Mouse (Mus musculus) cerebellum, adult 2 months (tissue): ENCODE results near the gene Itpr1. TPM values are rescaled to one million over a fixed set of nuclear protein-coding genes. Genes with fewer than 3 reads are reported as not detected.
A peak's percentile ranks its signal among the peaks of the same experiment; 100 is the strongest.

ENCODE experiments used
- DNase-seq, 2 experiments: peaks; one replicate each; pipeline ENCODE4 v3.0.0; 2021
- H3K27ac ChIP-seq: fragments of 200-500 bp; 2 replicates; pipeline ENCODE4 v1.5.1; 2012; ENCODE audit warnings: low read length, control low read depth, inconsistent platforms; ENCODE audit not compliant: insufficient read depth
- H3K27me3 ChIP-seq: fragments of 200-500 bp; 2 replicates; pipeline ENCODE4 v1.6.1; 2012; ENCODE audit warnings: inconsistent platforms, mild to moderate bottlenecking, low read length, moderate library complexity; ENCODE audit not compliant: control insufficient read depth, insufficient read depth
- H3K4me1 ChIP-seq: fragments of 200-500 bp; 2 replicates; pipeline ENCODE4 v1.6.1; 2011; ENCODE audit warnings: low read length; ENCODE audit not compliant: control insufficient read depth, insufficient read depth
- H3K4me3 ChIP-seq: fragments of 200-500 bp; replicated peaks from 2 replicates; pipeline ENCODE3; 2011; ENCODE audit warnings: mild to moderate bottlenecking, low read depth, low read length, control low read depth; ENCODE audit not compliant: insufficient read depth
- CTCF ChIP-seq: fragments of 200-500 bp; IDR thresholded peaks from 2 replicates; pipeline ENCODE4 v1.5.1; 2011; ENCODE audit warnings: low read depth, mild to moderate bottlenecking, control low read depth, low read length, moderate library complexity, borderline replicate concordance; ENCODE audit not compliant: insufficient read depth
- POLR2A ChIP-seq: fragments of 200-500 bp; IDR thresholded peaks from 2 replicates; pipeline ENCODE4 v1.6.1; 2011; ENCODE audit warnings: low read length, control low read depth, borderline replicate concordance; ENCODE audit not compliant: insufficient read depth
- WGBS: fragments of 180-500 bp; shearing (Covaris S2); methylation state at CpG from one replicate; pipeline ENCODE4 v1.1.7; 2018; 5-methylcytosine and 5-hydroxymethylcytosine counted together
- polyA plus RNA-seq: library from polyadenylated mRNA; depleted of rRNA; stranded (reverse); fragments of >200 nt; gene quantifications from 2 replicates; pipeline ENCODE4 v1.2.3, GENCODE M21; 2012

The Itpr1 gene
- polyA plus RNA-seq, 1 experiment: 529 TPM

DNA sequence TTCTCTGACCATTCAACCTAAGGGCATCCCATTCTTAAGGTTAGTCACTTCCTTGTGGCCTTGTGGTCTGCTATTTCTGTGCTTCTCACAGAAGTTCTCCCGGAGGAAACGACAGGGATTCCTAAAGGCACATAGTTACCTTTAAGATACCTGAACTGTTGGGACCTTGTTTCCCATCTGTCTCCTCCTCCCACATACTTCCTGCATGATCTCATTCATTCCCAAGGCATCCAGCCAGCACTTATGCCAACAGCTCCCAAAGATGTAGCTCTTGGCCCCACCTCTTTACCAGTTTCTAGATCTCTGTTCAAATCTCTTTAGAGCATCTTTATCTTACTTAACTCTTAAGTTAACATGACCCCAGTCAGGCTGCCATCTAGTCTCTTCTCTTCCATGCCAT, 238.6 kb downstream of the Itpr1 start:
- peak in 1 of 2 experiments; percentile 65 for DNase-seq
- Histone ChIP-seq H3K4me1 (peaks cover 23% of the 10 kb centered on the region), H3K4me3 (no peak overlapping the region), H3K27ac (no peak overlapping the region), H3K27me3 (no peaks in the 10 kb centered on the region)
- 36% methylated on average over 2 of the region's 2 CpGs for WGBS
- TF ChIP-seq CTCF (no peak), POLR2A (no peak)

DNA sequence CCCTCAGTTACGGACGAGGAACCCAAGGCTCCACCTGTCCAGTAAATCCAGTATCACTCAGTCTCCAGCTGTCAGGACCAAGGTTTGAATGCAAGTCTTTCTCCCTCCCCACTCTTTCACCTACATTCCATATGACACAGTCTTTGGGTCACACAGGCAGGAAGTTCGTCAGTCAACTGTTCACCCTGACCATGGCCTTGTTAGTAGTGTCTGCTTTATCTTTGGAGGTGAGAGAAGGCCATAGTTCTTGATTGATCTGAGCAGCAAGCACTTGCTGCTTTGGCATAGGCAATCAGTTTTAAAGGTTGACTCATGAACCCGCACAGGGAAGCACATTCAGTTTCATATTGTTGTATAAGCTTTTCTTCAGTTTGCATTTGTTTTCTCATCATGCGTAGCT, 240.7 kb downstream of the Itpr1 start:
- no peak for TF ChIP-seq POLR2A
- no peak for TF ChIP-seq CTCF
- Histone ChIP-seq H3K27ac (no peak overlapping the region), H3K27me3 (no peaks in the 10 kb centered on the region), H3K4me1 (peaks cover 26% of the 10 kb centered on the region), H3K4me3 (no peak overlapping the region)
- no peak for DNase-seq
- WGBS: 90% methylated on average over 5 of the region's 5 CpGs

DNA sequence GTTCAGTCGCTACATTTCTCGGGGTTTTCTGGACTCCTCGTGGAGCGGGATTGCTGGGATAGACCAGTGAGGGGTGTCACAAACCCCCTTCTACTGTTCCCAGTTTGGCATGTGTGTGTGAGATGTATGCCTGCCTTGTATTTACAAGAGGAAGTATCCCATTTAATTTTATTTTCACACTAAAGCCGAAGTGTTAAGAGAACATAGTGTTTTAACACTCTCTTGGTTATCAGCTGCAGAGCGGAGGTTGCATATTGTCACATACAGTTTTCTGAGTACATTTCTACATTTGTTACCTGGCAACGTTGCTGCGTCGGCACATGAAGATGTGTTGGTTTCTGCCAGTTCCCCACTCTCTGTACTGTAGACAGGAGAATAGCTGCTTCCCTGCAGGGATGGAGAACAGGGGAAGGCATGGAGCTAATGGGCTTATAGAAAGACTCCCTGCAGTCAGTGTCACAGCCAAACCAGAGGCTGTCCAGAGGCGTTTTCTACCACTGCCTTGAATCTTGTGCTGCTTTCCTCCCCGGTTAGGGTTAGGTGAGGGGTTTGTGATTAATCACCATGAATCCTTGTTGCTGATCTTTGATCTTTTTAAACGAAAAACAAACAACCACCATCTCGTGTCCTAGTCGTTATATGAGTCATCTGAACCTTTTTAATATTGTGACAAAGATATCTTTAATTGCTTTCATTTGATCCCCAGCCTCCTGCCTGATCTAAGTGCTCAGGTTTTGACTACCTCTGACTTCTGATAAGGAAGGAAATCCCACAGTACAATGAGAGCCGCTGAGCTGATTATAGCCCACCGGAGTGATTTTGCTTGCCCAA, 241.4 kb downstream of the Itpr1 start:
- no peak for DNase-seq
- WGBS: 70% methylated on average over 16 of the region's 16 CpGs
- Histone ChIP-seq H3K4me1 (peaks cover 32% of the 10 kb centered on the region), H3K27ac (no peak overlapping the region; the same call in 1 of the 2 replicates), H3K4me3 (no peak overlapping the region), H3K27me3 (no peaks in the 10 kb centered on the region)
- no peak for TF ChIP-seq POLR2A
- TF ChIP-seq CTCF: no peak

DNA sequence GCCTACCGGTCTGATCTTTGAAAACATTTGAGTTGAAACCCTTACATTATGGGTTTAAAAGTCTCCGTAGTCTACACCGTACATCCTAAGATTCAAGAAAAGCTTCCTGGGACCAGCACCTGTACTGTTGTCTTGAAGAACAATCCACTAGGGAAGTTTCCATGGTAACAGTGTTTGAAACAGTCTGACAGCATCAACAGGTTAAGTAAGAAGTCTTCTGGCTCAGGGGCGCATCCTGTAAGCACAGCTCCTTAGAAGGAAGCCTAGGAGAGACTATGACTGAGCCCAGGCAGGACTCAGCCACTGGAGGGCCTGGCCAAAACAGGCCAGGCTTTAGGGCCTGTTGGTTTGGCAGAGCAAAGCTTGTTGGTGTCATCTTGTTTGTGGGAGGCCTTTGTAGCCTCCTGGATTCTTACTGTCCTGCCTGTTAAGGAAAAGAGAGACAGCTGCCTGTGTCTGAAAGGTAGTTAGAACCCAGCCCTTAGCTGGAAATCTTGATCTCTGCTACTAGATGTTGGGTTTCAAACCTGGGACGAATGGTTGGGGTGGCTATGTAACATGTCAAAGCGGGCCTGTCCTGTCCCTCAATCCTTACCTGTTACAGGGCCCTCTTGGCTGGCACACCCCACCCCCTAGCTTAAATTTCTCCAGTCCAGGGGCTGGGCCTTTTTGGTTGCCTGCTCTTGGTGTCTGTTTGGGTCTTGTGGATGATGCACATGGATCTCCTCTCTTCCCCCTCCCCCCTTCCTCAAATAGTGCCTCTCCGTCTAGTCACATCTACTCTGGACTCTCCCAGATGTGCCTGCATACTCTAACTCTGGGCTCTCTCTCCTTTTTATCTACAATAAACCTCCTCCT, 242.3 kb downstream of the Itpr1 start:
- peak overlapping the region; percentile 99 for H3K27ac ChIP-seq
- H3K27me3 ChIP-seq: no peaks in the 10 kb centered on the region
- TF ChIP-seq CTCF: no peak
- TF ChIP-seq POLR2A: no peak
- WGBS: 93% methylated on average over 7 of the region's 7 CpGs
- DNase-seq: peak in 1 of 2 experiments; percentile 44
- peaks cover 32% of the 10 kb centered on the region for H3K4me1 ChIP-seq
- H3K4me3 ChIP-seq: no peak overlapping the region

GRCm38 (mm10) chr6:108456231-108457062, 243.6 kb downstream of the Itpr1 start:
- Histone ChIP-seq H3K27ac (peak overlapping the region; percentile 99), H3K4me1 (peaks cover 30% of the 10 kb centered on the region), H3K4me3 (peak overlapping the region; percentile 14), H3K27me3 (no peaks in the 10 kb centered on the region)
- 4% methylated on average over 18 of the region's 18 CpGs for WGBS
- TF ChIP-seq POLR2A (peak; percentile 52; the same call in 1 of the 2 replicates), CTCF (no peak)
- peak; percentile 81 to 86 for DNase-seq

GRCm38 (mm10) chr6:108457063-108457405, 244.1 kb downstream of the Itpr1 start:
- TF ChIP-seq CTCF (no peak), POLR2A (peak; percentile 29; the same call in 1 of the 2 replicates)
- Histone ChIP-seq H3K27me3 (no peaks in the 10 kb centered on the region), H3K27ac (peak overlapping the region; percentile 99; the same call in 1 of the 2 replicates), H3K4me3 (no peak overlapping the region), H3K4me1 (peaks cover 25% of the 10 kb centered on the region)
- WGBS: 7% methylated on average over 5 of the region's 5 CpGs
- peak; percentile 73 to 88 for DNase-seq

DNA sequence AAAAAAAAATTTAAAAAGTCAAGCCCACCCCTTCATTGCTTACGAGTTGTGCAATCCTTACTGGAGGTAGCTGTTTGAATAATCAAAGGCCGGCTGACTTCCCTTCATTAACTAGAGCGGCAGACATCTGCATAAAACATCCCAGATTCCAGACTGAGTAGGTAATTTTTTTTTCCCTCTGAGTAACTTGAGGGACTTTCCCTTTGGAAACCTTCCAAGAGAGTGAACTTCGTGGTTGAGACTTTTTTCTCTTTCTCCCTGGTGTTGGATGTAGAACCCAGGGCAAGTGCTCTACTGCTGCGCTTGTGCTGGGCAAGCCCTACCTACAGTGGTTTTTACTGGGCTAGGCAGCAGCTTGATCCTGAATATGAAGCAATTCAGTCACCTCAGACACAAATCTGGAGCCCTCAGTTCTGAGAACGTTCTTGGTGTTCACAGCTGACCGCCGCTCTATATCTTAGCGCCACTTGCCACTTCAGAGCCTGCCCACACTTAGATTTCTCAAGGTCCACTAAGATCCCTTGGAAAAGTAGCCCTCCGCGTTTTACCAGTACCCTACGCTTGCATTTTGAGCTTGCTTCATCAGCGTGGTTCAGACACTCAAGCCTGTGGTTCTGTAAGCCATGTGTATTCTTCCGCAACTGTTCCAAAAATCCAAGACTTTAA, 244.8 kb downstream of the Itpr1 start:
- DNase-seq: peak; percentile 35 to 39
- H3K27me3 ChIP-seq: no peaks in the 10 kb centered on the region
- 75% methylated on average over 14 of the region's 14 CpGs for WGBS
- H3K27ac ChIP-seq: peak overlapping the region; percentile 71
- no peak overlapping the region for H3K4me3 ChIP-seq
- TF ChIP-seq CTCF: no peak
- TF ChIP-seq POLR2A: no peak
- peaks cover 22% of the 10 kb centered on the region for H3K4me1 ChIP-seq
